Mouse (Mus musculus) sigmoid colon, adult 10 weeks (tissue): Measurements from ENCODE around the gene Zfyve28. TPM values are rescaled to one million over a fixed set of nuclear protein-coding genes. Genes with fewer than 3 reads are reported as not detected.

Experiments
- polyA plus RNA-seq: library from polyadenylated mRNA; stranded (reverse); fragments of 350-450 nt; fragmentation: Illumina TruSeq; extraction: RNeasy Lipid Tissue Mini Kit (QIAGEN cat#74804); gene quantifications from one replicate; pipeline ENCODE4 v1.2.3, GENCODE M21; 2014; ENCODE audit warnings: low read depth, low replicate concordance

Gene Zfyve28
- polyA plus RNA-seq = not detected

DNA sequence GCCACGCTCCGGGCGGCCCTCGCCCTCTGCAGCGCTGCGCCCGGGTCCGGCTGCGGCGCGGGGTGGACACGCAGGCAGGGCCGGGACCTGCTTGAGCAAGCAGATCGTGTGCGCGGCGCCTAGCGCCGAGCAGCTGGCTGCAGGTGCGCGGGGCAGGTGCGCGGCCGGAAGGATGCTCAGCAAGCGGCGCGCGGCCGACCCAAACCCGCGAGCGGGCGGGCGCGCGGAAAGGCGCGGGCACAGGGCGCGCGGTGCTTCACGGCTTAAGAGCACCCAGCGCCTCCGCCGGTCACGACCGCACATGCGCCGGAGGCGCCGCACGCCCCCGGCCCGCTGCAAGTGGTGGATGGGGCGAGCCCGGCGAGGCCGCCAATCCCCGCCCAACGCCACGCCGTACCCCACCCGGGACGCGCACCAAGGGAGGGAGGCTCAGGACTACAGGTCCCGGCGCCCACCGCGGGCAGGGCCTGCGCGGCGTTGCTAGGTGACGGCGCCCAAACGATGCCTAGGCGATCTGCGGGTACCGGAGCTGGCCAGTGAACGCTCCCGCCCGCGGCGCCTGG is at the start of gene Zfyve28, which contains the start of gene Cfap99:
TSS of gene Zfyve28 (minus strand) at position 296 of the 563 bp plus-strand sequence.
TSS of gene Cfap99 (plus strand) at position 447 of the 563 bp plus-strand sequence.

DNA sequence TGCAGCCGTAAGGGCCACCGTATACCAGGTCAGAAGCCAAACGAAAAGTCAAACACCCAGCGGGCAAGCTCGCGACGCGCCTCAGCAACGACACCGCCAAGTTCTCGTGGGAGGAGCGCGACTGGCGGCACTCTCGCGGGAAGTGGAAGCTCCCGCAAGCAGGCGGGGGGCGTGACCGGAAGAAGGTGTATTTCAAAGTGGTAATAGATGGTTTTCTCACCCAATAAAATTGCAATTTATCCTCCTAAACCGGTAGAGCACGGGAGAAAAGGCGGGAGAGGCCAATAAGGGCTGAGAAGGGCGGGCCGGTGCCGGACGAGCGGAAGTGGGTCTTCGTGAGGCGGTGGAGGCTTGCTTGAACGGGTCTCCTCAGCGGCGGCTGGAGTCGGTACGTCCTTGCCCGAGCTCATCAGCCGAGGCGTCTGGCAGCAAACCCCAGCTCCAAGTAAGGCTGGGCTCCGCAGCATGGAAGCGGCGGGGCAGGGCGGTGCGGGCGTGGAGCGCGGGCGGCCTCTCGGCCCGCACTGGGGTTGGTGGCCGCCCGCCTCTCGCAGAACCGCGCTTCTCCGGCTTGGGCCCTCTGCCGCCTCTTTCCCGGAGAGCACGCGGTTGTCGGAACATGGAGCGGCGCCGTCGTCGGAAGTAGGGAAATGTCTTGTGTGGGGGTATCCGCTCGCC is 48.0 kb upstream of the Zfyve28 start, which contains the start of gene Rnf4:
TSS of gene Rnf4 (plus strand) at position 193 of the 678 bp plus-strand sequence.

DNA sequence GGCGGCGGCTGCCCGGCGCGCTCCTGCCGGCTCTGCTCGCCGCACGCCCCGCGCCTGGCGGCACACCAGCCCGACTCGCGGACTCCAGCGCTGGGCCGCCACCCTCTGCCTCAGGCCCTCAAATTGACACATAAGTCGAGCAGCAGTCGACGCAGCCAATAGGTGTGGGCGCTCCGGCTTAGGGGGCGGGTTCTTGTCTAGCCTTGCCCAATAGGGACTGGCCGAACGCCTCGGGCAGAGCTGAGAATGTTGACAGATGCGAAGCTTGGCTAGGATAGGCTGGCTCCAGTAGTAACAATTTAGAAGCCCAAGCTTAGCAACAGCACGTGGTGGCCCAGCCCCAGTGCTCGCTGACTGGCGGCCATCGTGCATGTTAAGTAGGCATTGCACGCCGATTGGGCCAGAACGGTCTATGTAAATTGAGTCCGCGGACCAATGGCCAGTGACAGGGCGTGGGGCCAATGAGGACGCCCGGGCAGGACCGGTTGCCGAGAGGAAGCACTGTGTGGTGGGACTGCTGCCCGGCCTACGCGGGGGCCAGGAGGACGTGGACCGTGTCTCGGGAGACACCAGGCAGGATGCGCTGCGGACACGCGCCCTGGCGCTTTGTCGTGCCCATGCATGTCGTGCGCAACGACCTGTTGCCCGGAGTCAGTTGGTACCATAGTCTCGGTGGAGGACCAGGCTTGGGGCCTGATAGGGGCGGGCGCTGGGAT is 100.5 kb downstream of the Zfyve28 start, which contains the start of gene Mxd4:
TSS of gene Mxd4 (minus strand) at position 120 of the 716 bp plus-strand sequence.

DNA sequence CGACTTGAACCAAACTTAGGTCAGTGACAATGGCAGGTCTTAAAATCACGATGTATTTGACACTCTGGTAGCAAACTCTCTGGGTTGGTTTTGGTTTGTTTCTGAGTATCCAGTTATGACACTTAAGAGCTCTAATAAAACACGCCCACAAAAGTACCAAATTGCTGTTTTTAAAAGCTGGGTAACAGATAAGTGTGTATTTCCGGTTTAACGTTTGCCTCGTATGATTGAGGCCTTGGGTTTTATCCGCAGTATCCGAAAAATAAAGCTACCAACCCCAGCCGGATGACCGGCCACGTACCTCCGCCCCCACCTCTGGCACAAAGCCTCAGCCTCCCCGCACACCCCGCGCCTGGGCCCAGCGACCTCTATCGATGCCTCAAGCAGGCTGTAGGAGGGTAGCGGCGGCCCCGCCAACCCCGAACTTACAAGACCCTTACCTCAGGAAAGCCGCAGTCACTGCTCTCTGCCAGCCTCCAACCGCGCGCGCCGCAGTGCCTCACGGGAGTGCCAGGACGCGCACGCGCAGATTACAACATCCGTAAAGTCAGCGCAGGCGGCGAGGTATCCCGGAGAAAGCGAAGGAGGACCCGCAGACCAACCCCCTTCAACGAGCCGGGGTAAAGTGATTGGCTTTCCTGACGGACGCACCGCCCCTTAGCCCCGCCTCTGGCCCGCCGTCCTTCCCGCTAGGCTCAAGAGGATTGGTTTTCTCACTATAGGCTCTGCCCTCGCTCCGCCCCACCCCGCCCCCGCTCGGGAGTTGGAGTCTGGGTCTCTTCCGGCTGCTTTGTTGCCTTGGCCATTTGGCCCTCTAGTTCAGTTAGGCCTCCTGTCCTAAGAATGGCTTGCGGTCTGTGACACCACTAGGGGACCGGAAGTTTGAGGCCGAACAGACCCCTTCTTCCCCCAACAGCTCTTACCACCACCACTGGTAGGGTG is 119.0 kb downstream of the Zfyve28 start, which contains the start of the genes Poln and Haus3:
TSS of gene Poln (minus strand) at position 499 of the 942 bp plus-strand sequence.
TSS of gene Haus3 (minus strand) at position 578 of the 942 bp plus-strand sequence.

Other genes starting within 250 kb of the Zfyve28 start
- 0.19 TPM for gene Poln, start 119.0 kb downstream of the Zfyve28 start, polyA plus RNA-seq
- 40.8 TPM for gene Haus3, start 118.9 kb downstream of the Zfyve28 start, polyA plus RNA-seq
- 22.5 TPM for gene Mxd4, start 100.7 kb downstream of the Zfyve28 start, polyA plus RNA-seq
- not detected for gene Cfap99, start 151 bp upstream of the Zfyve28 start, polyA plus RNA-seq
- gene Rnf4, start 47.8 kb upstream of the Zfyve28 start, polyA plus RNA-seq = 125 TPM
- gene Fam193a, start 81.5 kb upstream of the Zfyve28 start, polyA plus RNA-seq = 23.4 TPM
- 11.1 TPM for gene Tnip2, start 225.5 kb upstream of the Zfyve28 start, polyA plus RNA-seq
- gene Sh3bp2, start 237.4 kb upstream of the Zfyve28 start, polyA plus RNA-seq = 1.1 TPM